Mouse (Mus musculus) kidney, postnatal 0 days (tissue): ENCODE measurements around the gene Krt13. TPM values are rescaled to one million over a fixed set of nuclear protein-coding genes. Genes with fewer than 3 reads are reported as not detected.

Experiments used
- ATAC-seq: fragments of 200-750 bp; cut with Nextera tagmentation; replicated peaks from 2 replicates; pipeline ENCODE4 v1.8.0; 2017; ENCODE audit warnings: low read depth, moderate number of reproducible peaks, moderate TSS enrichment, moderate library complexity; ENCODE audit not compliant: low FRiP score
- DNase-seq: peaks from one replicate; pipeline ENCODE4 v3.0.0-alpha.2; 2016; ENCODE audit warnings: low spot score
- H3K27ac ChIP-seq: fragments of 300-500 bp; sonication (generic); 2 replicates; pipeline ENCODE4 v1.5.1; 2014; ENCODE audit warnings: mild to moderate bottlenecking
- H3K27me3 ChIP-seq: fragments of 300-500 bp; sonication (generic); 2 replicates; pipeline ENCODE4 v1.6.1; 2014; ENCODE audit warnings: low read length, mixed read lengths; ENCODE audit not compliant: insufficient read depth
- H3K36me3 ChIP-seq: fragments of 300-500 bp; sonication (generic); 2 replicates; pipeline ENCODE4 v1.6.1; 2014; ENCODE audit warnings: low read length, mixed read lengths; ENCODE audit not compliant: insufficient read depth
- H3K4me1 ChIP-seq: fragments of 300-500 bp; sonication (generic); replicated peaks from 2 replicates; pipeline ENCODE4 v1.6.1; 2014; ENCODE audit warnings: antibody characterized with exemption, low read length, mixed read lengths; ENCODE audit not compliant: insufficient read depth
- H3K4me2 ChIP-seq: fragments of 300-500 bp; sonication (generic); 2 replicates; pipeline ENCODE4 v1.6.1; 2014; ENCODE audit warnings: mild to moderate bottlenecking, low read length, moderate library complexity, mixed read lengths
- H3K4me3 ChIP-seq: fragments of 300-500 bp; sonication (generic); replicated peaks from 2 replicates; pipeline ENCODE4 v1.5.1; 2014; ENCODE audit warnings: low read depth, low read length
- H3K9ac ChIP-seq: fragments of 300-500 bp; sonication (generic); 2 replicates; pipeline ENCODE4 v1.6.1; 2014; ENCODE audit warnings: low read depth, low read length
- H3K9me3 ChIP-seq: fragments of 300-500 bp; sonication (generic); replicated peaks from 2 replicates; pipeline ENCODE4 v1.6.1; 2016; ENCODE audit warnings: low read length, inconsistent platforms, mixed read lengths
- CTCF ChIP-seq: IDR thresholded peaks from 2 replicates; pipeline ENCODE4 v1.5.1; 2016; ENCODE audit warnings: antibody characterized with exemption, low read depth, mild to moderate bottlenecking, moderate library complexity
- WGBS: fragments of 180-500 bp; shearing (Covaris S2); extraction: QIAGEN DNeasy Blood & Tissue Kit; methylation state at CpG from one replicate; pipeline ENCODE4 v1.1.7; 2014; 5-methylcytosine and 5-hydroxymethylcytosine counted together
- polyA plus RNA-seq: library from polyadenylated mRNA; unstranded; fragments of >200 nt; fragmentation: Nextera tagmentation; extraction: Ambion mirVana; gene quantifications from 2 replicates; pipeline ENCODE4 v1.2.1, GENCODE M21; 2015

The Krt13 gene
- polyA plus RNA-seq, 1 experiment from 2014 or later: 0.08 TPM

DNA sequence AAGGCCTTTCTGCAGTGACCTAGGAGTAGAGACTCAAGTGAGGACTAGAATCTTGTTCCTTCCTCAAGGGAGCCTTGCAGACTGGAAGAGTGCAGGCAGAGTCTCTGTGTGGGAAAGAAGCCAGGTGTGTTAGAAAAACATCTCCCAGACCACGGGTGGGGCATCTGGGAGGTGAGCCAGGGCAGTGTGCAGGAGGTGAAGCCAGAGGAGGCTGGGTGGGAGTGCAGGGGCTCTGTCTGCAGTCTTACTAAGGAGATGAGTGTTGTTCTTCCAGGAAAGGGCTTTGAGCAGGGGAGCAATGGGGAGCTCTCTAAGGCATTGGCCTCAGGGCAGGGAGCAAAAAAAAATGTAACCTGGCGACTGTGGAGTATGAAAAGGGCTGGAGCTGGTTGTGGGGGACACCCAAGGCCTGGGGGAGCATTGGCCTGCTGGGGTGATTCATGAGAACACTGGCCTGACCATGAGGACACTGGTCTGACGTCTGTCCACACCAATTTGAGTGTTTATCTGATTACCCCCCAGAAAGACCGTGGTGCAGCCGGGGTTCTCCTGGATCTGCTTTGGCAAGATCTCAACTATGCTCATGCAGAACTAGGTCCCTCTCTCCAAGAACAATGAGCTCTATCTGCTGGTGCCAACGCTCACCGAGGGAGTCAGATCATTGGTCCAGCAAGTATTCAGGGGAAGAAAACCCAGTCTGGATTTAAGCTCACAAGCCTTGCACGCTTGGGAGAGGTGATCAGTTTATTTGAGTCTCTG is 34.3 kb upstream of the Krt13 start:
- no peaks in the 10 kb centered on the region for H3K36me3 ChIP-seq
- no peak overlapping the region for H3K27ac ChIP-seq
- no peak for TF ChIP-seq CTCF
- ATAC-seq (no peak), DNase-seq (no peak)
- H3K9ac ChIP-seq: no peak overlapping the region
- no peak overlapping the region for H3K4me2 ChIP-seq
- WGBS: 56% methylated on average over 8 of the region's 8 CpGs
- H3K4me3 ChIP-seq: no peak overlapping the region
- no peaks in the 10 kb centered on the region for H3K9me3 ChIP-seq
- no peaks in the 10 kb centered on the region for H3K27me3 ChIP-seq
- H3K4me1 ChIP-seq: no peaks in the 10 kb centered on the region

DNA sequence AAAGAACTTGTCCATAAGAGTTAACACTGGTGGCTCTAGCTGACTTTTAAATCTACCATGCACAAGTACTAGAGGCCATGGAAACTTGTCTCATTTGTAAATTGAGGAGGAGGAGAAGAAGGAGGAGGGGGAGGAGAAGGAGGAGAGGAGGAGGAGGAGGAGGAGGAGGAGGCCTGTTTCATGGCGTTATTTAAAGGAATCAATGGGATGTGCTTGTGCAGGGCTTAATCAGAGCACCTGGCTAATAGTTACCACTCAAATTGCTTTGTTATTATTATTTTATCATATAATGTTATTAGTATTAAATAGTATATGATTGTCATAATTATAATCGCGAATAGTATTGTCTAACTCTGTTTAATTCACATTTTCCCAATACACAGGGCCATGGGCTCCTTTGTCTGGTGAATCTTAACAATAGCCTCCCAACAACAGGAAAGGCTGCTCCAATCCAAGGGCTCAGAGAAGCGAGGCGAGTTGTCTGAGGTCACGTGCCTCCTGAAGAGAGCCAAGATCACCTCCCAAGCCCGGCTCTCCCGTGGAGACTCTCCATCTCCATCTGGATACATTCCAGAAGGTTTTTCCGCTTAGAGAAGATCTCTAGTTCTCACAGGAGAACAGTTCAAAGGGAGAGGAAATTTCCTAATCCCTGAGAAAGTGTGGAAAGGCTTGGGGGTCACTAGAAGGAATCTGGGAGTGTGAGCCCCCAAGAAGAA is 27.4 kb upstream of the Krt13 start, which contains the start of gene Krt19:
TSS of gene Krt19 (minus strand) at position 51 of the 716 bp plus-strand sequence.
- TF ChIP-seq CTCF: no peak
- Histone ChIP-seq H3K36me3 (no peaks in the 10 kb centered on the region), H3K4me2 (no peak within 1 kb of the TSS), H3K27me3 (peaks cover 3% of the 10 kb centered on the region; the same call in 1 of the 2 replicates), H3K4me1 (peaks cover 13% of the 10 kb centered on the region; the same call in 1 of the 2 replicates), H3K27ac (no peak within 1 kb of the TSS), H3K9ac (no peak within 1 kb of the TSS), H3K9me3 (no peaks in the 10 kb centered on the region), H3K4me3 (no peak within 1 kb of the TSS)
- ATAC-seq: no peak
- DNase-seq: no peak
- WGBS: 49% methylated on average over 9 of the region's 9 CpGs

GRCm38 (mm10) chr11:100147566-100148353 is 26.4 kb upstream of the Krt13 start:
- 40% methylated on average over 5 of the region's 5 CpGs for WGBS
- ATAC-seq (no peak), DNase-seq (no peak)
- no peaks in the 10 kb centered on the region for H3K36me3 ChIP-seq
- no peak overlapping the region for H3K27ac ChIP-seq
- H3K4me1 ChIP-seq: peaks cover 13% of the 10 kb centered on the region; the same call in 1 of the 2 replicates
- no peak for TF ChIP-seq CTCF
- H3K4me2 ChIP-seq: no peak overlapping the region
- peaks cover 3% of the 10 kb centered on the region; the same call in 1 of the 2 replicates for H3K27me3 ChIP-seq
- no peak overlapping the region for H3K9ac ChIP-seq
- no peak overlapping the region for H3K4me3 ChIP-seq
- H3K9me3 ChIP-seq: no peaks in the 10 kb centered on the region

- WGBS: 7% methylated on average over 12 of the region's 13 CpGs
- ATAC-seq: peak; percentile 62; the same call in 1 of the 2 replicates
- Histone ChIP-seq H3K9ac (peak overlapping the region; percentile 47; the same call in 1 of the 2 replicates), H3K36me3 (no peaks in the 10 kb centered on the region), H3K27me3 (peaks cover 3% of the 10 kb centered on the region; the same call in 1 of the 2 replicates), H3K27ac (peak overlapping the region; percentile 56; the same call in 1 of the 2 replicates), H3K4me1 (peaks cover 13% of the 10 kb centered on the region; the same call in 1 of the 2 replicates), H3K9me3 (no peaks in the 10 kb centered on the region), H3K4me3 (peak overlapping the region; percentile 33), H3K4me2 (peak overlapping the region; percentile 64)
- DNase-seq: no peak
- no peak for TF ChIP-seq CTCF
Observed at GRCm38 (mm10) chr11:100145858-100146560, 24.6 kb upstream of the Krt13 start.

DNA sequence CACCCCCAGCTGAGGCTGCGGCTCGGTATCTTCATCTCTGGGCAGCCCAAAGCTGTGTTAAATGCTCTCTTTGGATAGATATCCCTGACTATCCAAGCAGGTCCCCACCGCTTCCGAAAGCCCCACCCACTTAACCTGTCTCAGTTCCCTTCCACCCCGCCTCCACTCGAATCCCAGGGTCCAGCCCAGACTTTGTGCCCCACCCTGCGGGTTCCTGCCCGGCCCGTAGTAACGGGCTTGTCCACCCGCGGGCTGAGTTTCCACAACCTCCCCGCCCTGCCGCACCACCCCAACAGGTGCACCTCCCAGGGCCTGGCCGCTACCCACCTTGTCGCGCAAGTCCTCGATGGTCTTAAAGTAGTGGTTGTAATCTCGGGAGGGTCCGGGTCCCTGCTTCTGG is 23.7 kb upstream of the Krt13 start:
- under 1% methylated on average over 20 of the region's 20 CpGs for WGBS
- no peak for TF ChIP-seq CTCF
- no peaks in the 10 kb centered on the region for H3K9me3 ChIP-seq
- H3K9ac ChIP-seq: peak overlapping the region; percentile 47; the same call in 1 of the 2 replicates
- H3K36me3 ChIP-seq: no peaks in the 10 kb centered on the region
- peak; percentile 67 for ATAC-seq
- peak overlapping the region; percentile 56; the same call in 1 of the 2 replicates for H3K27ac ChIP-seq
- peaks cover 3% of the 10 kb centered on the region; the same call in 1 of the 2 replicates for H3K27me3 ChIP-seq
- no peak for DNase-seq
- H3K4me2 ChIP-seq: peak overlapping the region; percentile 64
- peak overlapping the region; percentile 33 for H3K4me3 ChIP-seq
- peaks cover 9% of the 10 kb centered on the region; the same call in 1 of the 2 replicates for H3K4me1 ChIP-seq
